Mouse (Mus musculus): ENCODE data around the gene Fam98c.

Fam98c gene

DNA sequence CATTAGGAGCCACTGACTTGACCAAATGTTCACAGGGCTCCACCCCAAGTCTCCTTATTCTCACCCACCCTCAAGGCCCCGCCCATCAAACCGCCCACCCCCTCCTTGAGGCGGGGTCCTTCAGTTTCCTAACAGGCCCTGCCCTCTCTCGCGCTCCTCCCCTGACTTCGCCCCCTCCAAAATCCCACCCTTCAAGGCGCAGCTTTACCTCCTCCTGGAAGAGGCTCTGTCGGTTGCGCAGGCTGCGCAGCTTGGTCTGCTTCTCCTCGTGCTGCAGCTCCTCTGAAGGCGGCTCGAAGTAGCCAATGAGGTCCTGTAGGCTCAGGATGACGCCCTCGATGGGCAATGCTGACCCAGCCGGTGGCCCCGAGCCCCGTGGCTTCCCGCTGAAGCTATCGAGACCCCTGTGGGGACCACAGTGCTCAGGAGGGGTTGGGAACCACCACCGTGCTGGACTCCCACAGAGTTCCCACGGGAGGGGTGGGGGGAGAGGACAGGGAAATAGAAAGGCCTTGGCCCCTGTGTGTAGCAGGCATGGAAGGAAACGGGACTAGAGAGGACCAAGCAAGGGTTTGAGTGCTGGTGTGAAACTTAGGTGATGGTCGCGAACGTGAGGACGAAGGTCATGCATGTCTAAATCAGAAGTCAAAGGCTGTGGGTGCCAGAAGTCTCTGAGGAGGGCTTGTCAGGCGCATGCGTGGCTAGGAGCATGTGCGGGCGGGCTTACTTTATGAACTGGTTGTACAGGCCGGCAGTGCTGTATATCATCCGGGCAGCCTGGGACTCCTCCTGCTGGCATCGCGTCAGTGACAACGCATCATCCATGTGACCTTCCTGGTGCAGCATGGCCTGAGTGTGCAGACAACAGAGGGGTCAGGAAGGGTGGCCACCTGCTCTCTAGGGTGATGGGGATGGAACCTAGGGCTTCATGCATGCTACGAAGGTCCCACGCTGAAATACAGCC, 46.8 kb downstream of the Fam98c start:
- DNase-seq (ENCODE audit: low spot score in 2 of 2): peak; percentile 34 to 64

All from urinary bladder, adult 18-20 months (tissue).